31 mouse cellular contexts compared by ENCODE assay signal in genomic region chr15:22578617-22578990, GRCm38 (mm10). TPM values are rescaled to one million over a fixed set of nuclear protein-coding genes. Genes with fewer than 3 reads are reported as not detected.
DNase-seq lines count a peak whose midpoint lies in the region; ATAC-seq and TF ChIP-seq lines count a peak whose summit lies in the region.
"Had no signal": no experiment of that assay in that cellular context is flagged by ENCODE, and none has a peak within 500 bp of the region (broad histone marks: within the 10 kb centered on the region; RNA-seq: fewer than 3 reads in every experiment).

No protein-coding gene starts in this region.

- no peak for TF ChIP-seq POLR2A in kidney, adult 2 months (IDR thresholded peaks at IDR 0.05; ENCODE audit: low read depth, low read length)

- H3K4me2 ChIP-seq in forebrain, embryonic 13.5 days: no peak overlapping the region
- H3K4me2 ChIP-seq in kidney, embryonic 14.5 days (replicated peaks; ENCODE audit: low read depth, low read length): no peak overlapping the region
- no peak overlapping the region for H3K4me2 ChIP-seq in midbrain, embryonic 12.5 days (replicated peaks)
- no peak overlapping the region for H3K4me2 ChIP-seq in midbrain, embryonic 16.5 days (ENCODE audit: low read length)
- H3K4me2 ChIP-seq: forebrain, embryonic 15.5 days; heart, embryonic 13.5 days; liver, embryonic 12.5 days; stomach, embryonic 15.5 days had no signal

- H3K27ac ChIP-seq in forebrain, embryonic 10.5 days: peak overlapping the region; percentile 65
- H3K27ac ChIP-seq in forebrain, embryonic 13.5 days: no peak overlapping the region
- no peak overlapping the region for H3K27ac ChIP-seq in kidney, embryonic 14.5 days (ENCODE audit: low read depth, low read length)
- H3K27ac ChIP-seq in kidney, adult 2 months (ENCODE audit: insufficient read depth, low read depth, low read length): no peak overlapping the region
- H3K27ac ChIP-seq in midbrain, embryonic 12.5 days (replicated peaks): no peak overlapping the region
- no peak overlapping the region for H3K27ac ChIP-seq in midbrain, embryonic 16.5 days (ENCODE audit: low read length)
- H3K27ac ChIP-seq: forebrain, embryonic 15.5 days; heart, adult 2 months; heart, embryonic 13.5 days; layer of hippocampus, adult 2 months; left cerebral cortex, adult 2 months; liver, embryonic 12.5 days; stomach, embryonic 15.5 days had no signal

- TF ChIP-seq CTCF in kidney, adult 2 months (conservative IDR thresholded peaks at IDR 0.05; ENCODE audit: insufficient read depth, insufficient read length, low read depth, low read length): no peak

- H3K27me3 ChIP-seq in forebrain, embryonic 10.5 days (ENCODE audit: poor library complexity, severe bottlenecking): no peaks in the 10 kb centered on the region
- H3K27me3 ChIP-seq in forebrain, embryonic 13.5 days: no peaks in the 10 kb centered on the region
- H3K27me3 ChIP-seq in kidney, embryonic 14.5 days (ENCODE audit: control insufficient read depth, insufficient read depth, low read length): no peaks in the 10 kb centered on the region
- H3K27me3 ChIP-seq in kidney, adult 2 months (replicated peaks; ENCODE audit: control insufficient read depth, insufficient read depth, low read length): no peaks in the 10 kb centered on the region
- H3K27me3 ChIP-seq in midbrain, embryonic 12.5 days: no peaks in the 10 kb centered on the region
- H3K27me3 ChIP-seq in midbrain, embryonic 16.5 days (ENCODE audit: control insufficient read depth, insufficient read depth, low read depth, low read length): no peaks in the 10 kb centered on the region
- H3K27me3 ChIP-seq: CH12.LX; forebrain, embryonic 15.5 days; heart, embryonic 13.5 days; liver, embryonic 12.5 days; megakaryocyte, embryonic 14.5 days; stomach, embryonic 15.5 days had no signal

- H3K9me3 ChIP-seq in forebrain, embryonic 10.5 days: no peaks in the 10 kb centered on the region; the same call in 1 of the 2 replicates
- H3K9me3 ChIP-seq in forebrain, embryonic 13.5 days (replicated peaks): 0 out of 2 replicates have a peak, but pooled peaks cover 5% of the 10 kb centered on the region
- H3K9me3 ChIP-seq in kidney, embryonic 14.5 days (ENCODE audit: control insufficient read depth, low read length): no peaks in the 10 kb centered on the region
- no peaks in the 10 kb centered on the region for H3K9me3 ChIP-seq in midbrain, embryonic 12.5 days
- no peaks in the 10 kb centered on the region for H3K9me3 ChIP-seq in midbrain, embryonic 16.5 days (replicated peaks; ENCODE audit: control insufficient read depth, low read length, poor library complexity, severe bottlenecking)
- H3K9me3 ChIP-seq: forebrain, embryonic 15.5 days; liver, embryonic 12.5 days; stomach, embryonic 15.5 days had no signal

- no peak overlapping the region for H3K9ac ChIP-seq in forebrain, embryonic 13.5 days
- no peak overlapping the region for H3K9ac ChIP-seq in kidney, embryonic 14.5 days (ENCODE audit: low read depth, low read length)
- no peak overlapping the region for H3K9ac ChIP-seq in midbrain, embryonic 12.5 days (replicated peaks)
- no peak overlapping the region for H3K9ac ChIP-seq in midbrain, embryonic 16.5 days (ENCODE audit: low read depth, low read length)
- H3K9ac ChIP-seq: forebrain, embryonic 15.5 days; heart, embryonic 13.5 days; liver, embryonic 12.5 days; liver, postnatal 0 days; stomach, embryonic 15.5 days had no signal

- no peak; the same call in 1 of the 2 replicates for ATAC-seq in forebrain, embryonic 13.5 days
- ATAC-seq in kidney, embryonic 14.5 days (ENCODE audit: low FRiP score, low TSS enrichment): peak; percentile 58; the same call in 1 of the 2 replicates
- ATAC-seq in midbrain, embryonic 12.5 days (ENCODE audit: low FRiP score, low read depth): peak; percentile 45; the same call in 1 of the 2 replicates
- no peak for ATAC-seq in midbrain, embryonic 16.5 days
- 0 out of 2 replicates have a peak, but pooled peaks have one; percentile 27 for ATAC-seq in monocyte, adult 5-6 weeks (replicated peaks; ENCODE audit: insufficient number of reproducible peaks, low FRiP score, low TSS enrichment, poor library complexity, severe bottlenecking)
- ATAC-seq: forebrain, embryonic 15.5 days; inflammation-experienced regulatory T-cells, adult 6 months; liver, embryonic 12.5 days; liver, postnatal 0 days had no signal

- H3K4me3 ChIP-seq in forebrain, embryonic 10.5 days: no peak overlapping the region
- H3K4me3 ChIP-seq in forebrain, embryonic 13.5 days: no peak overlapping the region
- no peak overlapping the region for H3K4me3 ChIP-seq in kidney, embryonic 14.5 days (ENCODE audit: low read length)
- H3K4me3 ChIP-seq in kidney, adult 2 months (ENCODE audit: insufficient read depth, low read depth, low read length): no peak overlapping the region
- no peak overlapping the region for H3K4me3 ChIP-seq in midbrain, embryonic 12.5 days
- no peak overlapping the region for H3K4me3 ChIP-seq in midbrain, embryonic 16.5 days (ENCODE audit: low read depth, low read length)
- H3K4me3 ChIP-seq: forebrain, embryonic 15.5 days; heart, adult 2 months; heart, embryonic 13.5 days; layer of hippocampus, adult 2 months; left cerebral cortex, adult 2 months; liver, embryonic 12.5 days; megakaryocyte, embryonic 14.5 days; stomach, embryonic 15.5 days had no signal

- DNase-seq in forebrain, embryonic 10.5 days (ENCODE audit: extremely low spot score, low spot score): no peak
- DNase-seq in kidney, adult 2 months: no peak
- no peak for DNase-seq in urinary bladder, postnatal 14 days (ENCODE audit: low spot score)
- DNase-seq: adrenal gland, adult 8-10 months; cerebellum, adult 11 months; cerebellum, adult 9-11 months; gastrocnemius, postnatal 25 days; heart, adult 2 months; heart, postnatal 10 days; kidney, adult 8-10 months; kidney, postnatal 36 days; liver, postnatal 0 days; lung, postnatal 36 days; right cerebral cortex, postnatal 25 days had no signal

- peaks cover 11% of the 10 kb centered on the region for H3K4me1 ChIP-seq in forebrain, embryonic 10.5 days
- H3K4me1 ChIP-seq in forebrain, embryonic 13.5 days: no peaks in the 10 kb centered on the region
- no peaks in the 10 kb centered on the region for H3K4me1 ChIP-seq in kidney, embryonic 14.5 days (ENCODE audit: control insufficient read depth, insufficient read depth, low read length)
- no peaks in the 10 kb centered on the region for H3K4me1 ChIP-seq in kidney, adult 2 months (ENCODE audit: control insufficient read depth, insufficient read depth, low read length)
- H3K4me1 ChIP-seq in midbrain, embryonic 12.5 days: no peaks in the 10 kb centered on the region
- no peaks in the 10 kb centered on the region for H3K4me1 ChIP-seq in midbrain, embryonic 16.5 days (ENCODE audit: control insufficient read depth, insufficient read depth, low read length)
- H3K4me1 ChIP-seq: forebrain, embryonic 15.5 days; heart, embryonic 13.5 days; liver, embryonic 12.5 days; megakaryocyte, embryonic 14.5 days; stomach, embryonic 15.5 days had no signal

- H3K36me3 ChIP-seq in forebrain, embryonic 10.5 days (replicated peaks): no peaks in the 10 kb centered on the region
- H3K36me3 ChIP-seq in forebrain, embryonic 13.5 days (ENCODE audit: poor library complexity, severe bottlenecking): no peaks in the 10 kb centered on the region
- H3K36me3 ChIP-seq in kidney, embryonic 14.5 days (ENCODE audit: control insufficient read depth, insufficient read depth, low read length): no peaks in the 10 kb centered on the region
- H3K36me3 ChIP-seq in kidney, adult 2 months (ENCODE audit: control insufficient read depth, insufficient read depth, low read length): no peaks in the 10 kb centered on the region
- H3K36me3 ChIP-seq in midbrain, embryonic 12.5 days: no peaks in the 10 kb centered on the region
- H3K36me3 ChIP-seq in midbrain, embryonic 16.5 days (ENCODE audit: control insufficient read depth, insufficient read depth, low read length): no peaks in the 10 kb centered on the region
- H3K36me3 ChIP-seq: forebrain, embryonic 15.5 days; heart, embryonic 13.5 days; liver, embryonic 12.5 days; stomach, embryonic 15.5 days had no signal

- WGBS in forebrain, embryonic 10.5 days: 21% methylated on average over 3 of the region's 3 CpGs
- WGBS in forebrain, embryonic 13.5 days: 42% methylated on average over 3 of the region's 3 CpGs
- 32% methylated on average over 3 of the region's 3 CpGs for WGBS in kidney, embryonic 14.5 days
- WGBS in kidney, adult 2 months: 30% methylated on average over 3 of the region's 3 CpGs
- WGBS in midbrain, embryonic 12.5 days: 28% methylated on average over 3 of the region's 3 CpGs
- WGBS in midbrain, embryonic 16.5 days: 20% methylated on average over 3 of the region's 3 CpGs

RNA-seq across cellular contexts. Expression of gene Cdh18, which starts 29.8 kb away (rescaled TPM):
- polyA plus RNA-seq in forebrain, embryonic 10.5 days (2016; fragmentation: Nextera tagmentation; extraction: Ambion mirVana): 0.09 TPM in 1 of 2 replicates, not detected in the other
- polyA plus RNA-seq in forebrain, embryonic 13.5 days (2015; fragmentation: Nextera tagmentation; extraction: Ambion mirVana): 0.94 and 1.8 TPM in 2 replicates
- 0.12 and 0.29 TPM in 2 replicates for polyA plus RNA-seq in kidney, embryonic 14.5 days (2014; fragmentation: Nextera tagmentation; extraction: Ambion mirVana)
- not detected in 2 replicates for polyA plus RNA-seq in kidney, adult 2 months (2012; rRNA removed)
- polyA plus RNA-seq in midbrain, embryonic 12.5 days (2016; fragmentation: Nextera tagmentation; extraction: Ambion mirVana): 1.2 and 1.3 TPM in 2 replicates
- polyA plus RNA-seq in midbrain, embryonic 16.5 days (2015; fragmentation: Nextera tagmentation; extraction: Ambion mirVana): 8.3 and 10.1 TPM in 2 replicates
- not detected in 3 replicates for total RNA-seq in monocyte, adult 5-6 weeks (2017)
- total RNA-seq: CH12.LX; common myeloid progenitor, adult 5-6 weeks; gastrocnemius, adult 18-20 months; gastrocnemius, postnatal 25 days; heart, adult 2 months; hematopoietic stem cell, adult 5-6 weeks had no signal
- polyA plus RNA-seq: inflammation-experienced regulatory T-cells, adult 6 months; liver, postnatal 0 days had no signal

Comparison
In these comparisons a context has a peak if more than half of its experiments do, and no peak if none do; other contexts are left out.
1. ATAC-seq: peak in kidney, embryonic 14.5 days (single experiment), midbrain, embryonic 12.5 days (single experiment) and monocyte, adult 5-6 weeks (single experiment); none in forebrain, embryonic 13.5 days (single experiment) and midbrain, embryonic 16.5 days (single experiment).